Mouse (Mus musculus) liver, embryonic 14.5 days (tissue): ENCODE measurements around the gene Ktn1. TPM values are rescaled to one million over a fixed set of nuclear protein-coding genes. Genes with fewer than 3 reads are reported as not detected.

Experiments used
- ATAC-seq: fragments of 200-750 bp; cut with Nextera tagmentation; 2 replicates; pipeline ENCODE4 v1.8.0; 2017; ENCODE audit warnings: moderate number of reproducible peaks, mild to moderate bottlenecking, moderate library complexity; ENCODE audit not compliant: insufficient read depth
- DNase-seq, 3 experiments: peaks; one replicate each; pipeline ENCODE4 v3.0.0-alpha.2; 2012 to 2013; ENCODE audit warnings: low read depth in 3 of 3, low spot score in 3 of 3
- H3K27ac ChIP-seq: fragments of 300-500 bp; sonication (generic); 2 replicates; pipeline ENCODE4 v1.5.1; 2014; ENCODE audit warnings: moderate library complexity, mild to moderate bottlenecking, control low read depth, inconsistent platforms
- H3K27me3 ChIP-seq: fragments of 300-500 bp; sonication (generic); 2 replicates; pipeline ENCODE4 v1.6.1; 2014; ENCODE audit warnings: mild to moderate bottlenecking, low read length, moderate library complexity; ENCODE audit not compliant: control insufficient read depth, insufficient read depth
- H3K36me3 ChIP-seq: fragments of 300-500 bp; sonication (generic); replicated peaks from 2 replicates; pipeline ENCODE4 v1.6.1; 2014; ENCODE audit warnings: low read depth; ENCODE audit not compliant: control insufficient read depth, insufficient read depth
- H3K4me1 ChIP-seq, 2 experiments: fragments of 200-500 bp in 1 of 2; fragments of 300-500 bp in 1 of 2; sonication (generic) in 1 of 2; replicated peaks; 2 replicates each; pipeline ENCODE4 v1.6.1; 2012 to 2014; ENCODE audit warnings: antibody characterized with exemption in 1 of 2, inconsistent platforms in 1 of 2, low read length in 1 of 2; ENCODE audit not compliant: control insufficient read depth in 2 of 2, insufficient read depth in 2 of 2
- H3K4me2 ChIP-seq: fragments of 300-500 bp; sonication (generic); 2 replicates; pipeline ENCODE4 v1.6.1; 2014; ENCODE audit warnings: low read depth, mild to moderate bottlenecking, control low read depth, moderate library complexity
- H3K4me3 ChIP-seq, 2 experiments: fragments of 200-500 bp in 1 of 2; fragments of 300-500 bp in 1 of 2; sonication (generic) in 1 of 2; 2 replicates each; pipeline ENCODE4 v1.5.1; 2012 to 2014; ENCODE audit warnings: low read depth in 2 of 2, low read length in 2 of 2, mild to moderate bottlenecking in 2 of 2, control low read depth in 1 of 2, inconsistent platforms in 1 of 2, moderate library complexity in 1 of 2; ENCODE audit not compliant: insufficient read depth in 1 of 2
- H3K9ac ChIP-seq: fragments of 300-500 bp; sonication (generic); replicated peaks from 2 replicates; pipeline ENCODE4 v1.6.1; 2014; ENCODE audit warnings: mild to moderate bottlenecking, control low read depth, moderate library complexity
- H3K9me3 ChIP-seq: fragments of 300-500 bp; sonication (generic); 2 replicates; pipeline ENCODE4 v1.6.1; 2016; ENCODE audit warnings: low read length, mixed read lengths; ENCODE audit not compliant: control insufficient read depth
- CTCF ChIP-seq: IDR thresholded peaks from 2 replicates; pipeline ENCODE4 v1.5.1; 2016; ENCODE audit warnings: antibody characterized with exemption, low read depth, control low read depth
- EP300 ChIP-seq: IDR thresholded peaks from 2 replicates; pipeline ENCODE4 v1.6.1; 2016; ENCODE audit warnings: antibody characterized with exemption, low read depth
- WGBS: fragments of 180-500 bp; shearing (Covaris S2); extraction: QIAGEN DNeasy Blood & Tissue Kit; methylation state at CpG from one replicate; pipeline ENCODE4 v1.1.7; 2014; ENCODE audit not compliant: insufficient replicate concordance; 5-methylcytosine and 5-hydroxymethylcytosine counted together
- polyA plus RNA-seq, 2 experiments: library from polyadenylated mRNA; depleted of rRNA in 1 of 2; stranded (reverse) in 1 of 2; unstranded in 1 of 2; fragments of >200 nt; fragmentation: Nextera tagmentation in 1 of 2; extraction: Ambion mirVana in 1 of 2; gene quantifications; 2 replicates each; pipeline versions ENCODE4 v1.2.1 to v1.2.3; 2012 to 2014

Gene Ktn1
- polyA plus RNA-seq, 2 experiments, result 7.7 to 11.5 TPM

DNA sequence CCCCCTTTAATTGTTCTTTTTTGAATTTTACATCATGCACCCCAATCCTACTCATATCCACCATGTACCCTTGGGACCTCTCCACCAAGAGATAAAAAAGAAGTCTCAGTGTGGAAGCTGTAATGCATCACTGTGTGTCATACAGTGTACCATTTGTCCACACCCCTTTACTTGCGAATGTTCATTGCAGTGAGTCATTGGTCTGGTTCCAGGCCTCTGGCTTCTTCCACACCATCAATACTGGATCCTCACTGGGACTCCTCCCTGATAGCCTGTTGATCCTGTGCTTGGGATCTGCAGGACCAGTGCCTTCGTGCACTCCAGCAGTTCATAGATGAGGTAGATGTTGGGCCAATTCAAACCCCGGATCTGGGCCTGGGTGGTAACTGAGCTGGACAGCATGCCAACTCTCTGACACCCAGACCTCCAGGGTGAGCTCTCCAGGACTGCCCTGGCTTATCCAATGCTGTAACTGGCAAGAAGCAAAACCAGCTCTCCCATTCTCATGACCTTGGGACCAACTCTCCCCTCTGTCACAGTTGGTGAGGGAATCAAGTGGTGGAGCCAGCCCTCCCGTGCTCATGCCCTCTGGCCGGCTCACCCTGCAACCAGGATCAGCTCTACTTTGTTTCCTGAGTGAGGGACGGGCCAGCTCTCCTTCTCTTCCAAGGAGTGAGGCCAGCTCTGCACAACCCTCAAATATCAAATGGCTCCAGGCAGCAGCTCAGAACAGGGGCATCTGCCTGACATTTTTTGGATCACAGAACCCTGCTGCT lies 128.2 kb downstream of the Ktn1 start:
- WGBS, result 54% methylated on average over 6 of the region's 6 CpGs
- Histone ChIP-seq H3K4me3 (no peak overlapping the region), H3K27me3 (no peaks in the 10 kb centered on the region), H3K9me3 (no peaks in the 10 kb centered on the region), H3K9ac (no peak overlapping the region), H3K4me1 (no peaks in the 10 kb centered on the region), H3K27ac (no peak overlapping the region), H3K4me2 (no peak overlapping the region), H3K36me3 (no peaks in the 10 kb centered on the region)
- ATAC-seq (no peak), DNase-seq (no peak)
- TF ChIP-seq CTCF, result no peak
- no peak for TF ChIP-seq EP300

GRCm38 (mm10) chr14:47786112-47786511 lies 137.9 kb downstream of the Ktn1 start:
- Histone ChIP-seq H3K4me2 (no peak overlapping the region), H3K9ac (no peak overlapping the region), H3K4me1 (no peaks in the 10 kb centered on the region), H3K36me3 (no peaks in the 10 kb centered on the region), H3K27me3 (no peaks in the 10 kb centered on the region), H3K4me3 (no peak overlapping the region), H3K9me3 (no peaks in the 10 kb centered on the region), H3K27ac (no peak overlapping the region)
- no peak for TF ChIP-seq EP300
- TF ChIP-seq CTCF, result no peak
- 32% methylated on average over 4 of the region's 4 CpGs for WGBS
- DNase-seq, result no peak
- ATAC-seq, result no peak

Other genes starting within 250 kb of the Ktn1 start
- 35.3 and 42.5 TPM in 2 replicates for gene Dlgap5, start 230.0 kb upstream of the Ktn1 start, polyA plus RNA-seq (2012; rRNA removed)
- gene Dlgap5, start 230.0 kb upstream of the Ktn1 start, polyA plus RNA-seq (2014; fragmentation: Nextera tagmentation; extraction: Ambion mirVana), result 46.2 and 51.4 TPM in 2 replicates
- gene Fbxo34, start 198.0 kb upstream of the Ktn1 start, polyA plus RNA-seq (2012; rRNA removed), result 20.2 and 24.4 TPM in 2 replicates
- 33.4 and 37.1 TPM in 2 replicates for gene Fbxo34, start 198.0 kb upstream of the Ktn1 start, polyA plus RNA-seq (2014; fragmentation: Nextera tagmentation; extraction: Ambion mirVana)
- 3.0 and 3.7 TPM in 2 replicates for gene Atg14, start 77.8 kb upstream of the Ktn1 start, polyA plus RNA-seq (2012; rRNA removed)
- gene Atg14, start 77.8 kb upstream of the Ktn1 start, polyA plus RNA-seq (2014; fragmentation: Nextera tagmentation; extraction: Ambion mirVana), result 5.9 and 6.1 TPM in 2 replicates